Mouse (Mus musculus): ENCODE measurements around the gene Ptgfrn.

Gene Ptgfrn

GRCm38 (mm10) chr3:101078344-101078743 is 31.7 kb downstream of the Ptgfrn start:
- DNase-seq (ENCODE audit: low spot score in 2 of 2) = no peak

- DNase-seq (ENCODE audit: low spot score in 2 of 2) = no peak
Measured at GRCm38 (mm10) chr3:101077710-101078100, 32.4 kb downstream of the Ptgfrn start.

- no peak for DNase-seq (ENCODE audit: low spot score in 2 of 2)
Measured at GRCm38 (mm10) chr3:101076966-101077709, 32.9 kb downstream of the Ptgfrn start.

- DNase-seq (ENCODE audit: low spot score in 2 of 2) = no peak
Measured at GRCm38 (mm10) chr3:101075866-101076265, 34.2 kb downstream of the Ptgfrn start.

GRCm38 (mm10) chr3:101073384-101073783 is 36.7 kb downstream of the Ptgfrn start:
- no peak for DNase-seq (ENCODE audit: low spot score in 2 of 2)

GRCm38 (mm10) chr3:101072506-101073215 is 37.4 kb downstream of the Ptgfrn start:
- no peak for DNase-seq (ENCODE audit: low spot score in 2 of 2)

GRCm38 (mm10) chr3:101071576-101071975 is 38.5 kb downstream of the Ptgfrn start:
- DNase-seq (ENCODE audit: low spot score in 2 of 2) = no peak

GRCm38 (mm10) chr3:101070796-101071235 is 39.3 kb downstream of the Ptgfrn start:
- DNase-seq (ENCODE audit: low spot score in 2 of 2) = no peak

GRCm38 (mm10) chr3:101070230-101070795 is 39.8 kb downstream of the Ptgfrn start:
- no peak for DNase-seq (ENCODE audit: low spot score in 2 of 2)

- DNase-seq (ENCODE audit: low spot score in 2 of 2) = no peak
Measured at GRCm38 (mm10) chr3:101068701-101069100, 41.4 kb downstream of the Ptgfrn start.

- no peak for DNase-seq (ENCODE audit: low spot score in 2 of 2)
Measured at GRCm38 (mm10) chr3:101066175-101066574, 43.9 kb downstream of the Ptgfrn start.

- DNase-seq (ENCODE audit: low spot score in 2 of 2) = no peak
Measured at GRCm38 (mm10) chr3:101061865-101062585, 48.1 kb downstream of the Ptgfrn start.

GRCm38 (mm10) chr3:101059214-101059613 is 50.9 kb downstream of the Ptgfrn start:
- DNase-seq (ENCODE audit: low spot score in 2 of 2) = no peak

GRCm38 (mm10) chr3:101058203-101058602 is 51.9 kb downstream of the Ptgfrn start:
- DNase-seq (ENCODE audit: low spot score in 2 of 2) = no peak

- no peak for DNase-seq (ENCODE audit: low spot score in 2 of 2)
Measured at GRCm38 (mm10) chr3:101055216-101055615, 54.9 kb downstream of the Ptgfrn start.

GRCm38 (mm10) chr3:101051601-101052000 is 58.5 kb downstream of the Ptgfrn start:
- DNase-seq (ENCODE audit: low spot score in 2 of 2) = no peak

GRCm38 (mm10) chr3:101049997-101050396 is 60.1 kb downstream of the Ptgfrn start:
- DNase-seq (ENCODE audit: low spot score in 2 of 2) = no peak

GRCm38 (mm10) chr3:101048781-101049180 is 61.3 kb downstream of the Ptgfrn start:
- DNase-seq (ENCODE audit: low spot score in 2 of 2) = no peak

GRCm38 (mm10) chr3:101047586-101048275 is 62.3 kb downstream of the Ptgfrn start:
- no peak for DNase-seq (ENCODE audit: low spot score in 2 of 2)

GRCm38 (mm10) chr3:101045431-101045830 is 64.6 kb downstream of the Ptgfrn start:
- DNase-seq (ENCODE audit: low spot score in 2 of 2) = no peak

- DNase-seq (ENCODE audit: low spot score in 2 of 2) = no peak
Measured at GRCm38 (mm10) chr3:101044686-101045085, 65.4 kb downstream of the Ptgfrn start.

GRCm38 (mm10) chr3:101041997-101042396 is 68.1 kb downstream of the Ptgfrn start:
- no peak for DNase-seq (ENCODE audit: low spot score in 2 of 2)

Measured in thymus, postnatal 10 days (tissue).